Mouse (Mus musculus) right cerebral cortex, postnatal 14 days (tissue): ENCODE measurements at regions not wholly inside any gene's neighbourhood (a gene's known extent, or its start where the extent isn't known, plus 50 kb on each side); places are given as distances from the start of the nearest gene placed in this dataset.

Experiments
- DNase-seq: peaks from one replicate; pipeline ENCODE4 v3.0.0; 2022

DNA sequence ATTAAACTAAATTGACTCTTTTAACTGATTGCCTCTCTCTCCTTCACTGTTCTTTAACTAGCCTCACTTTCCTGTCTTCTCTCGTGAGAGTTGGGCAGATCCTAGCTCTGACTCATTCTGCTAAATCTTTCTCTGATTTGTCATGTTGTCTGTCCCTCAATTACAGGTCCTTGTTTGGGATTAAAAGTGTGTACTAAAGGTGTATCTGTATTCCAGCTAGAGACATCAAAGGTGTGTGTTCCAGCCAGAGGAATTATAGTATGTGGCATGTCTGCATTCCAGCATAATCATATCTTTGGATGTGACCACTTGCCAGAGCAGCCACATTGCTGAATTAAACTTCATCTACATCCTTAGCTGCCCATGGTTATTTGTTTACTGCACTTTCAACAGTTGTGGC, 167.5 kb upstream of the Fam83b start:
- DNase-seq: no peak

DNA sequence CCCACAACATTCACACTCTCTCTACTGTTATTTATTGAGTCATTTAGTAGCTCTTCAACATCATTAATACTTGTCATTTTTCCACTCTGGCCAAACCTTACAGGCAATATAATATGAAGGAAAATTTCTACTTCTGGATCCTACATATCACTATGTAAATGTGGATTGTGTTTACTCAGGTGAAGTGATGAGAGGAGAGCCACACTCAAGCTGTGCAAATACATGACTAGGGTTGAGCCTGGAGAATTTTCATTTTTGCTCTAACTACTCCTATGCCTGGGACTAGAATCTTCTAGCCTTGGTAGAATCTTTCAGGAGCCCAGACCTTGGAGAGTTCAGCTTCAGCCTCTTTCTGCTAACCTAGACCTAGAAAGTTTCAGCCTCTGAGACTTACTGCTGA, 166.9 kb upstream of the Fam83b start:
- DNase-seq: no peak

DNA sequence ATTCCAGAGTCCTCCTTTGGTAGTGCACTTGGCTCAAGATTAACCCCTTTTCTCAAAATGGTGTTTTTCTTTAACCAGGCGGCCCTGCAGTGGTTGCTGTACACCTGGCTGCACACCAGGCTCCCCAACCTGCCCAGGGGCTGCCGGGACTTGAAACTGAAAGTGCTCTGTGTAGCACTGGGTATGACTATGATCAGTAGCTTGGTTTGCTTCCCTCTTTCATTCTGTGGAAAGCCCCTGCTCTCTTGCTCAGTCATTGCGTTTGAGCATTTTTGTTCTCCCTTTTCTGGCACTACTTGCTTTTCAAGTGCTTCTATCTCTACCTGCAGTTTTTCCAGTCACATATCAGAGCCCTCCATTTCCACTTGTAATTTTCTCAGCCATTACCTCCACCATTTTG, 156.0 kb upstream of the Fam83b start:
- no peak for DNase-seq

DNA sequence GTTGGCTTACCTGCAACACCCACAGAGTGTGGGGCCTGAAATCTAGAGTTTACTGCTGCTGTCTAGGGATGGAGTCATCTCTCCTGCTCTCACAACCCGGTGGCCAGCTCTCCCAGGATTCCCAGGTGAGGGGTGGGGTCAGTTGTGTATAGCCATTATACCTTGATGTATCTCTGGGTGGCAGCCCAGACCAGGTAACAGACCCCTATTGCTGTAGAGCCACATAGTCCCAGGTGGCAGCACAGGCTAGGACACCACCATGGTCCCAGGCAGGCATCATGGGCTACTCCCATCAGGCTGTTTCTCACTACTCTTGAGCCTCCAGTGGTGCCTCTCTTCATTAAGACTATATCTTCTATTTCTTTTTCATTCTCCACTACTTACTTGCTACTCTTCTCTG, 148.9 kb upstream of the Fam83b start:
- no peak for DNase-seq

DNA sequence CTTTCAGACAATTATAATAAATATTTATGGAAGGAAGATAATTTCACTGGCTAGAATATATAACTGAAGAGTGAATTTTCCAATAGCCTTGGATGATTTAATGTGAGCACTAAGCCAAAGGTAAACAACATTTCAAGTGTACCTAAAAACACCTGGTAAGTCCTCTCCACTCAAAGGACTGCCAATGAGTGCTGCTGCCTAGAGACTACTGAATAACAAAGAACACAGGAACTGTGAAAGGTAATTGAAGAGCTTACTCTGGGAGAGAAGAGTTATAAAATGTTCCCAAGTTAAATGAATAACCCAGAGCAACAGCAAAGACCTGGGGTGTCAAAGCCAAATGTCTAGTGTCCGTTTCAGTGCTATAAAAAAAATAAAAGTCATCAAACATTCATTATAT, 139.5 kb upstream of the Fam83b start:
- DNase-seq: no peak

DNA sequence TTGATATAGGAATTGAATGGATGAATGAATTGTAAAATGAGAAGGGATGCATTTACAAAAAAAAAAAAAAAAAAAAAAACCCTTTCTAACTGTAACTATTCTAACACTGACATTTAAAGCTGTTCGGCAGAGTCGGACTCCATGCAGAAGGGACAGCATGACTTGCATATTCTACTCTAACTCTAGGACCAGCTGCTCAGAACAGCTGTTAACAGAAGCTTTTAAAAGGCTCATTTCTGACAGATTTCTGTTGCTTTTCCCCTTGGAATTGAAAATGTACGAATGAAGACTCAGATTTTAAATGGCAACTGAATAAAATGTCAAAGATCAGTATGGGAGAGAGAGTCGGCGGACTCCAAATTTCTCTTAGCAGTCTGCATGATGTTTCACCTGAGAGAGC, 138.9 kb upstream of the Fam83b start:
- DNase-seq: no peak

DNA sequence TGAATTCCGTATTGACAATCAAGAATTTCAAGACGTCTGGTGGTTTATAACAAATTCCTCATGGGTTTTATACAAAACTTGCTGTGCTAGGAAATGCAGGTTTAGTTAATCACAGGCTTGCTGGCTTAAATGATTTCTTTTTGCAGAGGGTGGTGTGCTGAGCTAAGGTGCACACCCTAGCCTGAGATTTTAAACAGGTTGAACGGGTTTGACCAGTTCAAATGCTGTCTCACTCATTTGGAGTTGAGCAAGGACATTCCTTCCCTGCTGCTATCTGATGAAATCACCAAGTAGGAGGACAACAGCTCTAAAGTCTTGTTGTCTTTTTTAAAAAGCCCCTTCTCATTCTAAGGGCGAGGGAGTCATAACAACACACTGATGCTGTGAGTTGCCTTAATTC, 128.6 kb upstream of the Fam83b start:
- no peak for DNase-seq

DNA sequence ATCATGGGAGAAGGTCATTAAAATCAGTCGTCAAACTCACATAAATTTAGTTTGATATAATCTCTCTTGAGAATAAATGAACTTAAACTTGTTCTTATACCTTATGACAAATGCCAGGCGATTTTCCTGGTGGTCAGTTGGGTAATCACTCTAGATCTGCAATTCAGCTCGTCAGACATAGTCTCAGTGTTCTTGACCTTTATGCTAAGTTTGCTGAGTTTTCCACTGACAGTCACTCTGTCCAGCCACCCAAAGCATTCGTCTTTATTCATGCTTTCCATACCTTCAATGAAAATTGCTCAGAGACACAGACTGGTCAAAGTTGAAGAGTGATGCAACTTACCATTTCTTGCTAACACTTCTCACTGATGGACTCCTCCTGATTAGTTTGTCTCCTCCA, 126.1 kb upstream of the Fam83b start:
- no peak for DNase-seq

DNA sequence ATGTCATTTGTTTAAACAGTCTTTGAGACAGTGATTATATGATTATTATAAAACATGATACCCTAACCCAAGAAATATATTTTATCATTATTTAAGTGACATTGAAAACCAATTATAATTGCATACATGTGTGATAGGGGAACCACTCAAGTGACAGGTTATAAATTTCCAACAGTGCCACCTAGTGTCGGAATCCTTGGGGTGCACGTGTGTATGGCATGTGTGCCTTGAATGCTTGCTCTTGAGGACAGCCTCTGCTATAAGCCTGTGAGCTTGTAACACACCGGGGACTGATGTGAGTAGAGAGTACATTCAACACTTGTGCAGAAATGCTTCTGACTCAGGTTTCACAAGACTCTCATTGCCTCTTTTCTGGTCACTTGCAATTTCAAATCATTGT, 93.9 kb upstream of the Fam83b start:
- DNase-seq: peak; percentile 29

DNA sequence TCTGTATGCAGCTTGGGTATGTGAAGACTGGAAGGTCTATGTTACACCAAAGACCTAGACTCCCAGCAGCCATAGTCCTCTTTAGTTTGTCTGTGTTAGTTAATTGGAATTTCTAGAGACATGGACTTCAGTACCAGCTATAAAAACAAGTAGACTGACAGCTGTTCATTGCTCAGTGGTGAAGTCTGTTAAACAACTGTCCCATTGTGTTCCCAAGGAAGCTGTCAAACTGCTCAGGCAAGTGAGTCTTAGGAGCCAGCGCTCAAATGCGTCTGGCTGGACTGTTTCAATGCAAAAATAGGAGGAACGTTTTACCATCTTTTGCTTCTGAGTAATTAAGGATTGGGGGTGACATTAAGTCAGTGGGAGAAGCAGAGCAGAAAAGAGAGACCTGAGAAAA, 92.9 kb upstream of the Fam83b start:
- no peak for DNase-seq

DNA sequence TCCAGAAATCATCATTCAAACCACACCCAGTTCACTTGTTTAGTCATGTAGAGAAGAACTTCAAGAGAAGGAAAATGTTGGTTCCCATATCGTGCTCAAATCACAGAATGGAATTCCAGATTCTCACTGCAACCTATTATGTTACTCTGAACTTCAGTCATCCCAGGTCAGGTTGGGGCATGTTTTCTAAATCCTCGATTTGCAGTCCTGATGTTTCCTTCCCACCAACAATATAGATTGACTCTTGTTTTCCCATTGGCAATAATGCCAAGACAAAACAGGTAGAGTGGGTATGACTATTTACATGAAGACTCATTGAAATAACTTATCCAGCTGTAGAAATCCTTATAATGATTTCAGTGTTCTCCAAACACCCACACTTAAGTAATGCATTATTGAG, 86.4 kb upstream of the Fam83b start:
- DNase-seq: no peak

DNA sequence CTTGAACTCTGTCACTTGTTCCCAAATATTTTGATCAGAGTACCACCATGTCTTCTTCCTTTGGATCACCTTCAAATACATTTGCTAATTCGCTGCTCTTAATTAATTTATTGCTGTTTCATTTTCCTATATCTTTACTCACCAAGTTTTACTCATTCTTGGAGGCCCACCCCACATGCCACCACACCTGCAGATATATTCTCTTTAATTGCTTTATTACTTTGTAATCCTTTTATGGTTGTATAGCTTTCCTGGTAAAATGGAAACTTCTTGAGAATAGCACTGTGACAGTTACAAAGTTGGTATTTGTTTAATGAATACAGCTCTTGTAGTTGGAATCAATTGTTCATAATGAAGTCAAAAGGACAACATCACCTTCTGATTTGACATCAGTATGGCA, 82.6 kb upstream of the Fam83b start:
- DNase-seq: no peak

DNA sequence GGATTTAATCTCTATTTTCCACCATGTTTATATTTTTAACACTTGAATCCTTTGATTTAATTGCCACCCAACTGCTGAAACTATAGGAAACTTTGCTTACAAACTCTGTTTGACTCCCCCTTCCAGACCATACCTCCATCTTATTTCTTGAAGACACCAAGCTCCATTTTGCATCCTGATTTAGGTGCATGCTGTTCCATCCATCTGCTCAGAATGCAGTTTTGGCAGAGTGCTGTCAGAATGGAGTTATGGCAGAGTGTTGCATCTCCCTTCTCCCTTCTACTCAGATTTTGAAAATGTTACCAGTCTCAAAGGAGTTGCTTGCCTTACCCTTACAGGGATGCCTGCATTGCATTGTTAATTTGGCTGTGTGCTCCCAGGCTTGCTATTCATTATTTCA, 79.5 kb upstream of the Fam83b start:
- no peak for DNase-seq
